Mouse (Mus musculus): ENCODE results near the gene Tlr7. TPM values are rescaled to one million over a fixed set of nuclear protein-coding genes. Genes with fewer than 3 reads are reported as not detected.
"Not testable (repeated sequence)": the region's sequence is repeated elsewhere in the genome, so short reads cannot be mapped to it uniquely, and the experiment has no call there.

Tlr7 gene
- polyA plus RNA-seq, 1 experiment from 2014 or later: 1.1 TPM

DNA sequence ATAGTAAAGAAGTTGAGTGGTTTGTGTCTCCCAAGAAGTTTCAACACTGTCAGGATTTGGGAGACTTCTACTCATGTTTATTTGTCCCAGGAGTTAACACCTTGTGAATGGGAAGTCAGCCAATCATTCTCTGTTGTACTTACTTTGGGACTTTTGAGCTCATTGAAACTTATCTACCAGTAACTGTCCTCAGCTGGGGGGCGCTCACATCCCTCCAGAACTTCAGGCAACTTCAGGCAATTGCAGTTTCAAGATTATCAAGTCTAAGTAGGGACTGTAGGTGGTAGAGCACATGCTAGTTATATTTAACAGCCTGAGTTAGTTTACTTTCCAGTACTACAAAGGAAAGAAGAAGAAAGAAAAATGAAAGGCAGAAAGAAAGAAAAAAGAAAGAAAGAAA, 6.6 kb downstream of the Tlr7 start:
- Histone ChIP-seq H3K9me3 (replicated peaks; ENCODE audit: control insufficient read depth, low read length) (no peaks in the 10 kb centered on the region), H3K27ac (ENCODE audit: low read length) (no peak overlapping the region), H3K27me3 (ENCODE audit: control insufficient read depth, insufficient read depth, low read length) (peaks cover 8% of the 10 kb centered on the region; the same call in 1 of the 2 replicates), H3K4me1 (ENCODE audit: control insufficient read depth, insufficient read depth, low read length) (no peaks in the 10 kb centered on the region), H3K4me2 (ENCODE audit: low read depth, low read length) (no peak overlapping the region), H3K36me3 (ENCODE audit: control insufficient read depth, insufficient read depth, low read length) (no peaks in the 10 kb centered on the region), H3K9ac (ENCODE audit: low read length) (no peak overlapping the region), H3K4me3 (replicated peaks; ENCODE audit: low read length) (no peak overlapping the region)
- WGBS: 52% methylated on average over 1 of the region's 1 CpGs
- ATAC-seq (ENCODE audit: insufficient read depth, low FRiP score): no peak

- no peaks in the 10 kb centered on the region for H3K4me1 ChIP-seq (ENCODE audit: control insufficient read depth, insufficient read depth, low read length)
- H3K36me3 ChIP-seq (ENCODE audit: control insufficient read depth, insufficient read depth, low read length): no peaks in the 10 kb centered on the region
- no peak for ATAC-seq (ENCODE audit: insufficient read depth, low FRiP score)
- no peak overlapping the region for H3K27ac ChIP-seq (ENCODE audit: low read length)
- H3K4me3 ChIP-seq (replicated peaks; ENCODE audit: low read length): no peak overlapping the region
- H3K9me3 ChIP-seq (replicated peaks; ENCODE audit: control insufficient read depth, low read length): no peaks in the 10 kb centered on the region
- H3K4me2 ChIP-seq (ENCODE audit: low read depth, low read length): no peak overlapping the region
- WGBS: 56% methylated on average over 4 of the region's 4 CpGs
- H3K27me3 ChIP-seq (ENCODE audit: control insufficient read depth, insufficient read depth, low read length): peaks cover 8% of the 10 kb centered on the region; the same call in 1 of the 2 replicates
- H3K9ac ChIP-seq (ENCODE audit: low read length): no peak overlapping the region
Measured at GRCm38 (mm10) chrX:167321233-167321806, 9.0 kb downstream of the Tlr7 start.

- no peaks in the 10 kb centered on the region for H3K36me3 ChIP-seq (ENCODE audit: control insufficient read depth, insufficient read depth, low read length)
- H3K4me2 ChIP-seq (ENCODE audit: low read depth, low read length): no peak overlapping the region
- ATAC-seq (ENCODE audit: insufficient read depth, low FRiP score): no peak
Measured at GRCm38 (mm10) chrX:167318819-167319396, 11.4 kb downstream of the Tlr7 start.

GRCm38 (mm10) chrX:167315766-167316165, 14.6 kb downstream of the Tlr7 start:
- H3K4me1 ChIP-seq (ENCODE audit: control insufficient read depth, insufficient read depth, low read length): no peaks in the 10 kb centered on the region
- no peak overlapping the region for H3K4me2 ChIP-seq (ENCODE audit: low read depth, low read length)
- 55% methylated on average over 5 of the region's 5 CpGs for WGBS
- ATAC-seq (ENCODE audit: insufficient read depth, low FRiP score): no peak
- no peaks in the 10 kb centered on the region for H3K36me3 ChIP-seq (ENCODE audit: control insufficient read depth, insufficient read depth, low read length)
- no peak overlapping the region for H3K4me3 ChIP-seq (replicated peaks; ENCODE audit: low read length)
- no peak overlapping the region for H3K27ac ChIP-seq (ENCODE audit: low read length)
- H3K9me3 ChIP-seq (replicated peaks; ENCODE audit: control insufficient read depth, low read length): no peaks in the 10 kb centered on the region
- H3K9ac ChIP-seq (ENCODE audit: low read length): no peak overlapping the region
- H3K27me3 ChIP-seq (ENCODE audit: control insufficient read depth, insufficient read depth, low read length): peaks cover 10% of the 10 kb centered on the region; the same call in 1 of the 2 replicates

More at GRCm38 (mm10) chrX:167318819-167319396, 11.4 kb downstream of the Tlr7 start:
- no peaks in the 10 kb centered on the region for H3K9me3 ChIP-seq (replicated peaks; ENCODE audit: control insufficient read depth, low read length)
- no peaks in the 10 kb centered on the region for H3K4me1 ChIP-seq (ENCODE audit: control insufficient read depth, insufficient read depth, low read length)
- no peak overlapping the region for H3K27ac ChIP-seq (ENCODE audit: low read length)
- H3K4me3 ChIP-seq (replicated peaks; ENCODE audit: low read length): no peak overlapping the region
- 54% methylated on average over 4 of the region's 4 CpGs for WGBS
- peaks cover 11% of the 10 kb centered on the region; the same call in 1 of the 2 replicates for H3K27me3 ChIP-seq (ENCODE audit: control insufficient read depth, insufficient read depth, low read length)
- no peak overlapping the region for H3K9ac ChIP-seq (ENCODE audit: low read length)

DNA sequence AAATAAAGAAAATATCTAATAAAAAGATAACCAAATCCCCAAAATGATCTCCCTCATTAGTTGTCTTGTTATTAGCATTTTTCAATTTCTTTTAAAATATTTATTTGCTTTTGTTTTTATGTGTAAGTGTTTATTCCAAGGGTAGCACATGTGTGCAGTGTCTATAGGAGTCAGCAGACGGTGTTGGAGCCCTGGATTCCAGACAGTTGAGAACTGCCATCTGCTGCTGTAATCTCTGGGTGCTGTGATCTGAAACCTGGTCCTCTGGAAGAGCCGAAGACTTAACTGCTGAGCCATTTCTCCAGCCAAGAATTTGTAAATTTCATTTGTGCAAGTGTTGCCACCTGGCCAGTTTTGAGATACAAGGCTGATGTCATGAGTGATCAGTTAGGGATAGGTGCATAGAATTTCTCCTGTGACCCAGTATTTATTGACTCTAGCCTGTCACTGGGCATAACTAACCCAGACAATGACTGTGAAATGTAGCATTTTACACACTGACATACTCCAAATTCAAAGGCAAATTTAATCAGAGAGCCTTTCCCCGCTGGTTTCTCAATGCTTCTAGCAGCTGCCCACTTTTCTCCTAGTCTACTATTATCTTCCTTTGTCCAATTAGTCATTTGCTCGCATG, 15.1 kb downstream of the Tlr7 start:
- Histone ChIP-seq H3K9ac (ENCODE audit: low read length) (no peak overlapping the region), H3K36me3 (ENCODE audit: control insufficient read depth, insufficient read depth, low read length) (no peaks in the 10 kb centered on the region), H3K9me3 (replicated peaks; ENCODE audit: control insufficient read depth, low read length) (no peaks in the 10 kb centered on the region), H3K4me2 (ENCODE audit: low read depth, low read length) (no peak overlapping the region), H3K4me1 (ENCODE audit: control insufficient read depth, insufficient read depth, low read length) (no peaks in the 10 kb centered on the region), H3K27me3 (ENCODE audit: control insufficient read depth, insufficient read depth, low read length) (peaks cover 5% of the 10 kb centered on the region; the same call in 1 of the 2 replicates), H3K4me3 (replicated peaks; ENCODE audit: low read length) (no peak overlapping the region), H3K27ac (ENCODE audit: low read length) (no peak overlapping the region)
- 67% methylated on average over 4 of the region's 4 CpGs for WGBS
- ATAC-seq (ENCODE audit: insufficient read depth, low FRiP score): no peak

DNA sequence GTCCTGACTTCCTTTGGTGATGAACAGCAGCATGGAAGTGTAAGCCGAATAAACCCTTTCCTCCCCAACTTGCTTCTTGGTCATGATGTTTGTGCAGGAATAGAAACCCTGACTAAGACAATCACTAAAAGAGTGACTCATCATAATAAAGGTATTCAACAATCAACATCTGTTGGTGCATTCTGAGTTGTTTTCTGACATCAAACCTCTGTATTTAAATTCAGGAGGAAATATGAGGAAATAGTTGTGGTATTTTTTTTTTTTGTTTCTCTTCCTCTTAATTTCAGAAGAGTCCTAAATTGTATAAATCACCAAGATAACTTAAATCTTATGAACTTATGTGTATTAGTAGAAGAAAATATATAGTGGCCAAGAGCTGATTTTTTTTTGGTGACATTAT, 28.3 kb downstream of the Tlr7 start:
- H3K27ac ChIP-seq (ENCODE audit: low read length); H3K27me3 ChIP-seq (ENCODE audit: control insufficient read depth, insufficient read depth, low read length); H3K9ac ChIP-seq (ENCODE audit: low read length); H3K9me3 ChIP-seq (replicated peaks; ENCODE audit: control insufficient read depth, low read length); H3K4me1 ChIP-seq (ENCODE audit: control insufficient read depth, insufficient read depth, low read length); H3K36me3 ChIP-seq (ENCODE audit: control insufficient read depth, insufficient read depth, low read length); ATAC-seq (ENCODE audit: insufficient read depth, low FRiP score); H3K4me2 ChIP-seq (ENCODE audit: low read depth, low read length); H3K4me3 ChIP-seq (replicated peaks; ENCODE audit: low read length): not testable (repeated sequence)
- no CpG with 5 or more reads among the region's 1 CpGs for whole genome bisulfite sequencing

- peak overlapping the region; percentile 27 for H3K4me3 ChIP-seq (replicated peaks; ENCODE audit: low read length)
- H3K4me2 ChIP-seq (ENCODE audit: low read depth, low read length): peak overlapping the region; percentile 39
- H3K27me3 ChIP-seq (ENCODE audit: control insufficient read depth, insufficient read depth, low read length): no peaks in the 10 kb centered on the region; the same call in 1 of the 2 replicates
- H3K4me1 ChIP-seq (ENCODE audit: control insufficient read depth, insufficient read depth, low read length): no peaks in the 10 kb centered on the region
- no peaks in the 10 kb centered on the region for H3K9me3 ChIP-seq (replicated peaks; ENCODE audit: control insufficient read depth, low read length)
- no peaks in the 10 kb centered on the region for H3K36me3 ChIP-seq (ENCODE audit: control insufficient read depth, insufficient read depth, low read length)
- no peak for ATAC-seq (ENCODE audit: insufficient read depth, low FRiP score)
- H3K27ac ChIP-seq (ENCODE audit: low read length): 0 out of 2 replicates have a peak overlapping the region, but pooled peaks have one; percentile 7
- H3K9ac ChIP-seq (ENCODE audit: low read length): peak overlapping the region; percentile 34
- 13% methylated on average over 9 of the region's 9 CpGs for WGBS
Measured at GRCm38 (mm10) chrX:167276953-167277352, 53.4 kb downstream of the Tlr7 start.

- H3K4me3 ChIP-seq (replicated peaks; ENCODE audit: low read length): peak overlapping the region; percentile 27
- H3K27me3 ChIP-seq (ENCODE audit: control insufficient read depth, insufficient read depth, low read length): no peaks in the 10 kb centered on the region; the same call in 1 of the 2 replicates
- 22% methylated on average over 10 of the region's 10 CpGs for WGBS
- H3K9me3 ChIP-seq (replicated peaks; ENCODE audit: control insufficient read depth, low read length): no peaks in the 10 kb centered on the region
- no peaks in the 10 kb centered on the region for H3K4me1 ChIP-seq (ENCODE audit: control insufficient read depth, insufficient read depth, low read length)
- no peaks in the 10 kb centered on the region for H3K36me3 ChIP-seq (ENCODE audit: control insufficient read depth, insufficient read depth, low read length)
- peak overlapping the region; percentile 39 for H3K4me2 ChIP-seq (ENCODE audit: low read depth, low read length)
- no peak for ATAC-seq (ENCODE audit: insufficient read depth, low FRiP score)
- H3K27ac ChIP-seq (ENCODE audit: low read length): 0 out of 2 replicates have a peak overlapping the region, but pooled peaks have one; percentile 7
- peak overlapping the region; percentile 34 for H3K9ac ChIP-seq (ENCODE audit: low read length)
Measured at GRCm38 (mm10) chrX:167276551-167276950, 53.8 kb downstream of the Tlr7 start.

DNA sequence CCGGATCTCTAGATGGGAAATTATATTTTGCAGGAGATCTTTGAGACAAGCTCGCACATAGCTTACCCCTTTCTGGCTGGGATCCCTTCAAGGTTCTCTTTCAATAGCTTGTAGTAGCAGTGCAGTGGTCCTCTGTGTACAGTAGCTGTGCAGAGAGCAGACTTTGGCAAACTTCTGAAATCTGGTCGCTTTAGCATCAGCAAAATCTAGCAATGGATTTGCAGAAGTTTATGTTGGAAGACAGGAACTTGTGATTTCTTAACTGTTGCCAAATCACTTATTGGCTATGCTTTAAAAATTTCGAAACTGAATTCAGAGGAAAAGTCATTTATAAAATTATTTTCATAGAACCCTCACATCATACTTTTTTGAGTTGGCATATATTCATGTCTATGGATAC, 66.3 kb downstream of the Tlr7 start, which contains the start of gene Tlr8:
Gene Tlr8 (minus strand): TSS at position 244 of the 400 bp plus-strand sequence.
- Histone ChIP-seq H3K4me3 (replicated peaks; ENCODE audit: low read length) (no peak within 1 kb of the TSS), H3K4me1 (ENCODE audit: control insufficient read depth, insufficient read depth, low read length) (no peaks in the 10 kb centered on the region), H3K36me3 (ENCODE audit: control insufficient read depth, insufficient read depth, low read length) (no peaks in the 10 kb centered on the region), H3K9ac (ENCODE audit: low read length) (no peak within 1 kb of the TSS), H3K27me3 (ENCODE audit: control insufficient read depth, insufficient read depth, low read length) (peaks cover 8% of the 10 kb centered on the region; the same call in 1 of the 2 replicates), H3K9me3 (replicated peaks; ENCODE audit: control insufficient read depth, low read length) (no peaks in the 10 kb centered on the region), H3K27ac (ENCODE audit: low read length) (no peak within 1 kb of the TSS), H3K4me2 (ENCODE audit: low read depth, low read length) (no peak within 1 kb of the TSS)
- 60% methylated on average over 4 of the region's 4 CpGs for WGBS
- no peak for ATAC-seq (ENCODE audit: insufficient read depth, low FRiP score)
